18 mouse cellular contexts compared by ENCODE assay signal in genomic region chr1:89933786-89934185, GRCm38 (mm10). TPM values are rescaled to one million over a fixed set of nuclear protein-coding genes. Genes with fewer than 3 reads are reported as not detected.
DNase-seq lines count a peak whose midpoint lies in the region; ATAC-seq lines count a peak whose summit lies in the region.
"Had no signal": no experiment of that assay in that cellular context is flagged by ENCODE, and none has a peak within 500 bp of the region (broad histone marks: within the 10 kb centered on the region; RNA-seq: fewer than 3 reads in every experiment).

No protein-coding gene starts in this region.

- no peak overlapping the region for H3K9ac ChIP-seq in forebrain, embryonic 14.5 days (ENCODE audit: low read length)
- H3K9ac ChIP-seq in embryonic facial prominence, embryonic 11.5 days (replicated peaks; ENCODE audit: low read length), result no peak overlapping the region
- H3K9ac ChIP-seq in neural tube, embryonic 14.5 days (replicated peaks; ENCODE audit: low read depth, low read length), result no peak overlapping the region
- H3K9ac ChIP-seq: lung, embryonic 15.5 days had no signal

- H3K9me3 ChIP-seq in forebrain, embryonic 14.5 days (replicated peaks; ENCODE audit: control insufficient read depth, low read length), result no peaks in the 10 kb centered on the region
- H3K9me3 ChIP-seq in forebrain, embryonic 10.5 days, result no peaks in the 10 kb centered on the region
- H3K9me3 ChIP-seq in embryonic facial prominence, embryonic 11.5 days (replicated peaks; ENCODE audit: control insufficient read depth, low read length), result no peaks in the 10 kb centered on the region
- no peaks in the 10 kb centered on the region for H3K9me3 ChIP-seq in limb, embryonic 10.5 days (replicated peaks)
- H3K9me3 ChIP-seq in neural tube, embryonic 14.5 days (ENCODE audit: control insufficient read depth, low read length), result no peaks in the 10 kb centered on the region
- H3K9me3 ChIP-seq: heart, embryonic 10.5 days; lung, embryonic 15.5 days had no signal

- 0 out of 2 replicates have a peak overlapping the region, but pooled peaks have one; percentile 16 for H3K4me2 ChIP-seq in forebrain, embryonic 14.5 days (ENCODE audit: low read length)
- no peak overlapping the region for H3K4me2 ChIP-seq in embryonic facial prominence, embryonic 11.5 days (ENCODE audit: low read depth, low read length)
- peak overlapping the region; percentile 37; the same call in 1 of the 2 replicates for H3K4me2 ChIP-seq in neural tube, embryonic 14.5 days (ENCODE audit: low read depth, low read length)
- H3K4me2 ChIP-seq: lung, embryonic 15.5 days had no signal

- peaks cover 9% of the 10 kb centered on the region for H3K4me1 ChIP-seq in forebrain, embryonic 14.5 days (ENCODE audit: control insufficient read depth, insufficient read depth, low read length)
- peaks cover 77% of the 10 kb centered on the region for H3K4me1 ChIP-seq in forebrain, embryonic 10.5 days
- H3K4me1 ChIP-seq in embryonic facial prominence, embryonic 11.5 days (ENCODE audit: control insufficient read depth, insufficient read depth, low read length), result peaks cover 4% of the 10 kb centered on the region
- peaks cover 72% of the 10 kb centered on the region for H3K4me1 ChIP-seq in limb, embryonic 10.5 days
- peaks cover 11% of the 10 kb centered on the region for H3K4me1 ChIP-seq in neural tube, embryonic 14.5 days (ENCODE audit: control insufficient read depth, insufficient read depth, low read length)

- DNase-seq in forebrain, embryonic 14.5 days (ENCODE audit: low spot score), result no peak
- DNase-seq in forebrain, embryonic 10.5 days (ENCODE audit: extremely low spot score, low spot score), result no peak
- peak; percentile 52 for DNase-seq in embryonic facial prominence, embryonic 11.5 days (ENCODE audit: low spot score)
- peak; percentile 68 for DNase-seq in limb, embryonic 10.5 days (ENCODE audit: low spot score)
- DNase-seq in left cerebral cortex, adult 9 months (ENCODE audit: low spot score in 2 of 2), result no peak
- DNase-seq in thymus, adult 18-20 months, result no peak
- DNase-seq: cerebellum, adult 11-12 months; gastrocnemius, postnatal 10 days; retina, postnatal 1 day; spleen, adult 18-20 months; thymus, postnatal 4 days had no signal

- WGBS in forebrain, embryonic 14.5 days, result under 1% methylated on average over 21 of the region's 21 CpGs
- under 1% methylated on average over 21 of the region's 21 CpGs for WGBS in forebrain, embryonic 10.5 days
- WGBS in embryonic facial prominence, embryonic 11.5 days, result under 1% methylated on average over 21 of the region's 21 CpGs
- 2% methylated on average over 21 of the region's 21 CpGs for WGBS in limb, embryonic 10.5 days
- 1% methylated on average over 21 of the region's 21 CpGs for WGBS in neural tube, embryonic 14.5 days

- ATAC-seq in forebrain, embryonic 14.5 days, result no peak
- ATAC-seq in embryonic facial prominence, embryonic 11.5 days (replicated peaks; ENCODE audit: insufficient number of reproducible peaks, low FRiP score, low TSS enrichment, low read depth), result no peak
- ATAC-seq in neural tube, embryonic 14.5 days (ENCODE audit: low read depth), result no peak
- ATAC-seq in cerebellum, adult (ENCODE audit: insufficient number of reproducible peaks, low FRiP score, low TSS enrichment), result no peak

- H3K4me3 ChIP-seq in forebrain, embryonic 14.5 days (ENCODE audit: low read depth, low read length), result no peak overlapping the region
- no peak overlapping the region for H3K4me3 ChIP-seq in forebrain, embryonic 10.5 days
- no peak overlapping the region for H3K4me3 ChIP-seq in embryonic facial prominence, embryonic 11.5 days (ENCODE audit: low read depth, low read length)
- H3K4me3 ChIP-seq in limb, embryonic 10.5 days, result 0 out of 2 replicates have a peak overlapping the region, but pooled peaks have one; percentile 16
- no peak overlapping the region for H3K4me3 ChIP-seq in neural tube, embryonic 14.5 days (ENCODE audit: low read depth, low read length)
- H3K4me3 ChIP-seq: heart, embryonic 10.5 days; lung, embryonic 15.5 days had no signal

- peaks cover 97% of the 10 kb centered on the region for H3K27me3 ChIP-seq in forebrain, embryonic 14.5 days (replicated peaks; ENCODE audit: control insufficient read depth, insufficient read depth, low read length)
- peaks cover 100% of the 10 kb centered on the region for H3K27me3 ChIP-seq in forebrain, embryonic 10.5 days (ENCODE audit: poor library complexity, severe bottlenecking)
- peaks cover 62% of the 10 kb centered on the region for H3K27me3 ChIP-seq in embryonic facial prominence, embryonic 11.5 days (ENCODE audit: control insufficient read depth, insufficient read depth, low read length)
- peaks cover 99% of the 10 kb centered on the region for H3K27me3 ChIP-seq in limb, embryonic 10.5 days (ENCODE audit: low read depth, poor library complexity, severe bottlenecking)
- peaks cover 16% of the 10 kb centered on the region for H3K27me3 ChIP-seq in neural tube, embryonic 14.5 days (ENCODE audit: control insufficient read depth, insufficient read depth, low read length)

- H3K27ac ChIP-seq in forebrain, embryonic 14.5 days (ENCODE audit: low read depth, low read length), result no peak overlapping the region
- no peak overlapping the region for H3K27ac ChIP-seq in forebrain, embryonic 10.5 days
- H3K27ac ChIP-seq in embryonic facial prominence, embryonic 11.5 days (replicated peaks; ENCODE audit: low read depth, low read length), result no peak overlapping the region
- no peak overlapping the region for H3K27ac ChIP-seq in limb, embryonic 10.5 days
- no peak overlapping the region for H3K27ac ChIP-seq in neural tube, embryonic 14.5 days (ENCODE audit: low read depth, low read length)
- H3K27ac ChIP-seq: heart, embryonic 10.5 days; lung, embryonic 15.5 days had no signal

- no peaks in the 10 kb centered on the region for H3K36me3 ChIP-seq in forebrain, embryonic 14.5 days (ENCODE audit: control insufficient read depth, insufficient read depth, low read length)
- H3K36me3 ChIP-seq in forebrain, embryonic 10.5 days (replicated peaks), result no peaks in the 10 kb centered on the region
- H3K36me3 ChIP-seq in embryonic facial prominence, embryonic 11.5 days (replicated peaks; ENCODE audit: control insufficient read depth, insufficient read depth, low read depth, low read length), result no peaks in the 10 kb centered on the region
- H3K36me3 ChIP-seq in limb, embryonic 10.5 days, result no peaks in the 10 kb centered on the region
- H3K36me3 ChIP-seq in neural tube, embryonic 14.5 days (ENCODE audit: control insufficient read depth, insufficient read depth, low read length), result no peaks in the 10 kb centered on the region
- H3K36me3 ChIP-seq: G1E; heart, embryonic 10.5 days; lung, embryonic 15.5 days had no signal

RNA-seq across cellular contexts. Expression of gene Gbx2, which starts 2.8 kb away (rescaled TPM):
- 20.3 and 20.7 TPM in 2 replicates for polyA plus RNA-seq in forebrain, embryonic 14.5 days (2014; fragmentation: Nextera tagmentation; extraction: Ambion mirVana)
- polyA plus RNA-seq in forebrain, embryonic 10.5 days (2016; fragmentation: Nextera tagmentation; extraction: Ambion mirVana), result 1.2 and 1.5 TPM in 2 replicates
- 5.5 and 7.2 TPM in 2 replicates for polyA plus RNA-seq in embryonic facial prominence, embryonic 11.5 days (2014; fragmentation: Nextera tagmentation; extraction: Ambion mirVana)
- polyA plus RNA-seq in limb, embryonic 10.5 days (2016; fragmentation: Nextera tagmentation; extraction: Ambion mirVana), result 5.3 and 9.5 TPM in 2 replicates
- 25.4 and 30.9 TPM in 2 replicates for polyA plus RNA-seq in neural tube, embryonic 14.5 days (2014; fragmentation: Nextera tagmentation; extraction: Ambion mirVana)
- polyA plus RNA-seq: G1E; kidney, adult 2 months; liver, adult 2 months had no signal

Comparison
In these comparisons a context has a peak if more than half of its experiments do, and no peak if none do; other contexts are left out.
1. DNase-seq: peak in embryonic facial prominence, embryonic 11.5 days (single experiment) and limb, embryonic 10.5 days (single experiment); none in forebrain, embryonic 14.5 days (single experiment), forebrain, embryonic 10.5 days (single experiment), left cerebral cortex, adult 9 months (0 of 2) and thymus, adult 18-20 months (0 of 2).